Mouse (Mus musculus): Measurements from ENCODE around the gene Rfc1.
A peak's percentile ranks its signal among the peaks of the same experiment; 100 is the strongest.

Gene Rfc1

DNA sequence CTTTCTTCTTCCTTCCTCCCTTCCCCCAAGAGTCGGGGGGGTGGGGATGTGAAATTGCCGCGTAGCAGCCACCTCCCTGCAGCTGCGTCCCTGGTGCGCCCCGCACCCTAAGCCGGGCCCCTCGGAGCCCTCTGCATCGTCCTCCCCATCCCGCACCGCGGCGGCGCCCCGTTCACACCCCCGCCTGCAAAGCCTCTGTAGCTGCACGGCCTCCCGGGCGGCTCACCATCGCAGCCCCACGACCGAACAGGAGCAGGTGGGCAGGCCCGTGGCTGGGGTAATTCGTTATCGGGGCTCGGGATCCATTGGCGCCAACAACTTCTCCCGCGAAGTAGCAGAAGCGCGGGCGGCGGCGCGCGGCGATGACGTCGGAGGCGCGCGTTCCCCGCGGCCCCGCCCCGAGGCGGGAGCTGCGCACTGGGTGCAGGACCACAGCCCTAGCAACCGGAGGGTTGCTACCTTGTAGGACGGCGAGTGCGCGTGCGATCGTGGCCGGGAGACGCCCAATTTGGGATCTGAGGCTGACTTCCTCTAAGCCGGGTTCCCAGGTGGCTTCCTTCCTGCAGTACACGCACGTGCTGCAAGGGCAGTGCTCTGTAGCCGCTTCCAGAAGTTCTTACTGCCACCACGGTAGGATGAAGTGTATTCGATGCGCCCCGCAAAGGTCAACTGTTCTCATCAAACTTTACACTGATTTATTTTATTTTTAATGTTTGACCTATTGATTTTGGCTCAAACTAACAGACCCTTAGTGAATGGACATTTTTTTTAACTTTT lies at the start of gene Rfc1:
Gene Rfc1, minus strand, starts transcription at position 373 of the 777 bp plus-strand sequence.
- DNase-seq (ENCODE audit: low read depth, low spot score): peak; percentile 74

DNA sequence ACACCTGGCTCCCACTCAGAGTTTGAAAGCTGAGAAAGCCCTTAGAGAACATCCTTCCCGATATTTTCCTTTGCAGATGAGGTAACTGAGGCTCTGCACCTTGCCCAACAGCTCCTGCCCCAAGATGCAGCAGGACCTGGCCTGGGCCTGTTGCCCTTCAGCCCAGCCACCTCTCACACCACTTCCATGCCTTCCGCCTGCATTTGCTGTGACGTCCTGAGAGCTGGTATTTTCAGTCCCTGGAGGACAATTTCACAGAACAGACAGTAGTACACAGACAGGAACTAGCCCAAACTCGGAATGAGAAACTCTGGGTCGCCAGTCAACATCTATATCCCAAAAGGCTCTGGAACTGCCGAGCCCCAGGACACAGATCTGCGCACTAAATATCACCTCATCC lies 39.3 kb upstream of the Rfc1 start:
- DNase-seq (ENCODE audit: low read depth, low spot score): no peak

DNA sequence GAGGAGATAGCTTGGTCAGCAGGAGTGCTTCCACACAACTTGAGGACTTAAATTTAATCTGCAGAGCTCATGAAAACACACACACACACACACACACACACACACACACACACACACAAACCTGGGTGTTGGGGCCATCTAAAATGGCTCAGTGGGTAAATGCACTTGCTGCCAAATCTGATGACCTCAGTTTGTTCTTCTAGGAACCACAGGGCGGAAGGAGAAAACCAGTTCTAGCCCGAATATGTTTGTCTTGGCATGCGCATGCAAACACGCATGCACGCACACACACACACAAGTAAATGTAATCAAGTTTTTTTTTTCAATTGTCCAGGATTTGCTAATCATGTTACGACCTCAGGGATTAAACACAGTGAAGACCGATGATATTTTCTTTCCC lies 36.1 kb upstream of the Rfc1 start:
- DNase-seq (ENCODE audit: low read depth, low spot score): no peak

DNA sequence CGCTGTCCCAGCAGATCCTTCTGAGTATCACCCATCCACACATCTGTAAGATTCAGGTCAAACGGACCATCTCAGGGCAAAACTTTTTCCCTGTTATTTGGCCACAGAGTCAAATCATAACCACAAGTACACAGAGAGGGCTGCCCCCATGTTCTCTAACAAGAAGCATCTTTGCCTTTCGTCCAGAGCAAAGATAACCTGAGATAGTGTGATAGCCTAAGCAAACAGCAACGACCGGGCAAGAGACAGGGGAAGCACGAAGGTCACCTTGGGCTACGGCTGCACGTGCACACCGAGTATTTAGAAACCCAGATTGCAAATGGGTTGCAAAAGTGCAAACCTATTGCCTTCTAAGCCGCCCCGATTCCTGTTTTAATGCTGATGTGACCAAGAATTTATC lies 32.4 kb upstream of the Rfc1 start:
- no peak for DNase-seq (ENCODE audit: low read depth, low spot score)

DNA sequence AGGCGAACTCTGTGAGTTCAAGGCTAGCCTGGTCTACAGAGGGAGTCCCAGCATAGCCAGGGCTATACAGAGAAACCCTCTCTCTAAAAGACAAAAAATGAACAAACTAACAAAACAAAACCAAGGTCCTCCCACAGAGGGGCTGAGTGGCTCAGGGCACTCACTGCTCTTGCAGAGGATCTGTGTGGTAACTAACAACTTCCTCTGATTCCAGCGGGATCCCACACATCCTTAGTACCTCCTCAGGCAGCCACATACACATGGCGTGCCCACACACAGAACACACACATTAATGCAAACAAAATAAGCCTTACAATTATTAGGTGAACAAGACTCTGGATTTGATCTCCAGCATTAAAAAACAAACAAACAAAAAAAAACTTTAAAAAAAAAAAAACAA lies 22.3 kb upstream of the Rfc1 start:
- no peak for DNase-seq (ENCODE audit: low read depth, low spot score)

DNA sequence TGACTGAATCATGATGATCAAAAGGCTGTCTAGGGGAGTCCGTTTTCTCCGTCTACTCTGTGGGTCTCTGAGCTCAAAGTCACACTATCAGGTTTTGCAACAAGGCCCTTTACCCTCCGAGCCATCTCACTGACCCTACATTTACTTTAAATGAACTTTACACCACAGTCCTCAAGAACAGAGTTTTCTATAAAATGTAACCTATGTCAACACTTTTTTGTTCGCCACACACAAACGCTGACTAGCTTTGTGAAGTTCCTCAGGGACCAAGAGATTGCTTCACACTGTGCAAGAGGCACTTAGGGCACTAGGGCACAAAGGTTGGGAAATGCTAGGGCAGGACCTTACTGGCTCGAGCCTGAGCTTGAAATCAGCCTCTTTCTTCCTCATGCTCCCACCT lies 21.4 kb upstream of the Rfc1 start:
- no peak for DNase-seq (ENCODE audit: low read depth, low spot score)

DNA sequence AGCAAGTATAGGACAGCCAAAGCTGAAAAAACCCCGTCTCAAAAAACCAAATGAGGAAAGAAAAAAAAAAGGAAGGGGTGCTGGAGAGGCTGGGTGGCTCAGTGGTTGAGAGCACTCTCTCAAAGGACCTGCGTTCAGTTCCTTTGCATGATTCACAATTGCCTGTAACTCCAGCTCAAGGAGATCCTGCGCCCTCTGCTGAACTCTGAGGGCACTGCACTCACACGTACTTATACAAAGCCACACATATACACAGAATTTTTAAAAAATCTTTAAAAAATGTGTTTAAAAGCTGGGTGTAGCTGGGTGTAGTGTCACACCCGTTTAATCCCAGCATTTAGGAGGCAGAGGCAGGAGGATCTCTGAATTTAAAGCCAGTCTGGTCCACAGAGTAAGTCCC lies 19.5 kb upstream of the Rfc1 start:
- no peak for DNase-seq (ENCODE audit: low read depth, low spot score)

DNA sequence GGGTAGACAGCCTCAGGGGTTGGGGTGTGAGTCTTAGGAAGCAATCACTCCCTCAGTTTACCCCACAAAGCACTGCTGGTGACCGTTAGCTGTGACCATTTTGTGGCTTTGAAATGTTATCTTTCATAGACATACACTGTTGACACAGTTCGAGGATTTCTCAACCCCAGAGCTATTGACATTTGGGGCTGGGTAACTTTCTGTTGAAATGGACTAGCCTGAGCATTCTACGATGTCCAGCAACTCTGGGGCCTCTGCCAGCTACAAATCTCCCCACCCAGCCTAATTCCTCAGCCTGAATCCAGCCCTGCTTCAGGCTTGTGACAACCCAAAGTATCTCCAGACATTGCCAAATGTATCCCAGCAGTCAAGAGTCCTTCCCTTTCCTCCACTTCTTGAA lies 18.6 kb upstream of the Rfc1 start:
- DNase-seq (ENCODE audit: low read depth, low spot score): no peak

DNA sequence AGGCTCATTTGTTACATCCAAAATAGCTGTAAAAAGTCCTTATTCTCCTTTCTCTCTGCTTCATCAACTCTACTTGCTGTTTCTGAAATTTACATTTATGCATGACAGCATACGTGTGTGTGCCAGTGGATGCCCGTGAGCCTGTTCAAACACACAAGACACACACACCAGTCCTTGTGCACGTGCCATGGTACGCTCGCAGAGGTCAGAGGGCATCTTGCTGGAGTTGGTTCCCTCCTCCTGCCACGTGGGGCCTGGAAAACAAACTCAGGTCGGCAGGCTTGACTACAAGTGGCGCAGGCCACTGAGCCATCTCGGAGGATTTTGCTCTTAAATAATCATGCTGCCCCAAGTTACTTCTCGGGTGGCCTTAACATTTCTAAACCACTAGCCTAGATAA lies 15.0 kb upstream of the Rfc1 start:
- no peak for DNase-seq (ENCODE audit: low read depth, low spot score)

DNA sequence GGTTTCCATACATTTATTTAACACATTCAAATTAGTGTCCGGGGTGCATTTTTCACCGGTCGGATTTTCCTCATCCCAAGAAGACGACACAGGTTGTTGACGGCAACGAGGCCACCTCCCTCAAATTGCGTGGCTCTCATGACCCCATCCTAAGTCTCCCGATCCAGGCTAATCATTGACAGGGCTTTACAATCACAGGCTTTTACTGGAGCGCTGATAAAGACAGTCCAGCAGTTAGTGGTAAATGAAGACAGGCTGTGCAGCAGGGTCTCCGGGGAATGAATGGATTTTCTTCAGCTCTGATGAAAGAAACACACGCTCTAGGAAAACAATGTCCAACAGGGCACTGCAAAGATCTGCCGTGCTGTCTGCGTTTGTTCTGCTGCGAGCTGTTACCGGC lies 12.7 kb upstream of the Rfc1 start, which contains the start of gene Klb:
Gene Klb, plus strand, starts transcription at position 147 of the 400 bp plus-strand sequence.
- no peak for DNase-seq (ENCODE audit: low read depth, low spot score)

DNA sequence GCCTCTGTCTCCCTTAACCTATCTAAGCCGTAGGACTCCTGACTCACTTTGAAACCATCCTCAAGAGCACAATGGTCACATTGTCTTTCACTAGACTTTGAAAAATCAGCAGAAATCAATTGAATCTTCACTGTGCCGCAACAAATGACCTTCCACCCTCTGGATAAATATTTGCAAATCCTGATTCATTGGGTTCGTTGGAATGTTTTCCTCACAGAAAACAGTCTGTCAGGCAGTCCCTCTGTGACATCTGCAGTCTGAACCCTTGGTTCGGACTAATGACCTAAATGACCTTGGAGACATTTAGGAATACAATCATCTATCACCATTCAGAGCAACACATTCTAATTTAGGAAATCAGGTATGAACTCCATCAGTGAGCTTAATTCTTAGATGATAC lies 4.7 kb upstream of the Rfc1 start:
- DNase-seq (ENCODE audit: low read depth, low spot score): no peak

DNA sequence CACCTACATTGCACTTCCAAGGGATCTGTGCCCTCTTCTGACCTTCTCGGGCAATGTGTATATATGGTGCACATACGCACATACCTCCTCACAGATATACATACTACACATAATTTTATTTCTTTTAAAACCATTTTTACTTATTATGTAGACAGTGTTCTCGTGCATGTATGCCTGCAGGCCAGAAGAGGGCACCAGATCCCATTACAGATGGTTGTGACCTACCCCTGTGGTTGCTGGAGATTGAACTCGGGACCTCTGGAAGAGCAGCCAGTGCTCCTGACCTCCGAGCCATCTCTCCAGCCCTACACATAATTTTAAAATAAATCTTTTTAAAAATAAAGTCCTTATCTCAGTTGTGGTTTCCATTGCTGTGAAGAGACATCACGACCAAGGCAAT lies 2.9 kb upstream of the Rfc1 start:
- no peak for DNase-seq (ENCODE audit: low read depth, low spot score)

DNA sequence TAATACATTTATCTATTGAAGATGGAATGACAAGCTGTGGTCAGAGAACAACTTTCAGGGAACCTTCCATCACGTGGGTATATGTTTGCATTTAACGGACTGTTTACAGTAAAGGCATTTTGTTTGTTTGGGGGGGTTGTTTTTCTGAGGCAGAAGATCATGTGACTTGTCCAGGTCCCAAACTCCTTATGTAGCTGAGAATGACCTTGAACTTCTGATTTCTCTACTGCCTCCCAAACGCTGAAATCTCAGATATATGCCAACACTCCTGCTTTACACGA lies 545 bp upstream of the Rfc1 start:
- no peak for DNase-seq (ENCODE audit: low read depth, low spot score)

DNA sequence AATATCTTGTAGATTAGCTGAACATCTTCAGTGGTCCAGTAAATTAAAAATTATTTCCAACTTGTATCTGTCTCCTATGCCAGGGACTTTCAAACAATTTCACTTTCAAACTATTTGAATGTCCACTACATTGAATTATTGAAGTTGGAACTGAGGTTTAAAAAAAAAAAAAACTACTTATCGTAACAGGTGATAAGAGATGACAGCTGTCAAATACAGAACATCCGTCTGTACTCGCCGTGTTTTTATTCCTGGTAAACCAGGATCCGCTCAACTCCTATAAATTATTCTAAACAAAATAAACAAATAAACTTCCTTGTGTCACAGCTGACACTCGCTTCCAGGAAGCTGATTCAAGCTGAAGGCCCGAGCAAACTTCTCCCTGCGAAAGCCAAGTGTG lies 682 bp downstream of the Rfc1 start:
- DNase-seq (ENCODE audit: low read depth, low spot score): no peak

DNA sequence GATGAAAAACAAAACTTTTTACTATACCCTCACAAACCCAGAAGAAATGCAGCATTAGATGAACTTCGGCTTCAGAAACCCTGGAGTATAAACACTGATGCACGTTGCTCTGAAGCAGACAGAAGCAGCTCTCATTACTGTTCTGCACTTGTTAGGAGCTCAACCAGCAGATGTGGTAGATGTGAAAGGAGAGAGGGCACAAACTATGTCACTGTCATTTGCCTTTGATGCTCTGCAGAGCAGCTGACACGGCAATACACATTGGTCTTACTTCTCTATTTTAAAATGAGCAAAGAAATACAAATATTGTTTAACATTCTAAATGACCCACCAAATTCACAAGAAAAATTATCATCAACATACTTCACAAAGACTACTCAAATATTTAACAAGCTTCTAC lies 5.5 kb downstream of the Rfc1 start:
- DNase-seq (ENCODE audit: low read depth, low spot score): no peak

DNA sequence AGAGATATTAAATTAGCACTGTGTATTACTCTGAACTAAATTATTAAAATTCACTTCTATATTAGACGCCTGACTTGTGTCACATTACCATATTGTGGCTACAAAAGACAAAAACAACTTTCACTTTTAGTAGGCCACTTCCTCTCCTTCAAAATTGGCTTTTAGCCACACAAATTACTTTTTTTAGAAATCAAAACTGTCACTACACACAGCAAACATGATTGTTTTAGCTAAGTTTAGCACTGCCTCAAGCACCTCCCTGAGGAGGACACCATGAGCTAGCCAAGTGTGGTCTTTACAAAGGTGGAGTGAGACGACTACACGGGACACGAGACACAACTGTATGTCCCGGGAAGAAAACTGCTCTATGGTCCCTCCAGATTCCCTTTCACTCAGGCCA lies 9.3 kb downstream of the Rfc1 start:
- no peak for DNase-seq (ENCODE audit: low read depth, low spot score)

DNA sequence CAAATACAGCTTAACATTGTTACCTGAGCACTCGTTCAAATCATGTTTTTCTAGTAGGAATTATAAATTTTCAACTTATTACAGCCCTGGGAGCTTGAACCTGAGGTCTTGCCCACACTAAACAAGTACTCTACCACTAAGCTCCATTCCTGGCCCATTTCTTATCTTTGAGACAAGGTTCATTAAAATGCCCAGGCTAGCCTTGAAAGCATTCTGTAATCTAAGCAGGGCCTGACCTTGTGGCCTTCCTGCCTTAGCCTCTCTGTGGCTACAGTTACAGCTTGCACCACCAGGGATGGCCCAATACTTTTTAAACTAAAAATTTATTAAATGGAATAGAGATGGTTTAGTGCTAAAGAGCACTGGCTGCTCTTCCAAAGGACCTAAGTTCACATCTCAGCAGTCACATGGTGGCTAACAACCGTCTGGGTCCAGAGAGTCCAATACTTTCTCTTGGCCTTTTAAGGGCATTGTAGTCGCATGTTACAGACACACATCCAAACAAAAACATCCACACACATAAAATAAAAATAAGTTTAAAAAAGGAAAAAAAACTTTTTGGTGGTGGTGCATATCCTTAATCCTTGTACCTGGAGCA lies 10.6 kb downstream of the Rfc1 start:
- no peak for DNase-seq (ENCODE audit: low read depth, low spot score)

DNA sequence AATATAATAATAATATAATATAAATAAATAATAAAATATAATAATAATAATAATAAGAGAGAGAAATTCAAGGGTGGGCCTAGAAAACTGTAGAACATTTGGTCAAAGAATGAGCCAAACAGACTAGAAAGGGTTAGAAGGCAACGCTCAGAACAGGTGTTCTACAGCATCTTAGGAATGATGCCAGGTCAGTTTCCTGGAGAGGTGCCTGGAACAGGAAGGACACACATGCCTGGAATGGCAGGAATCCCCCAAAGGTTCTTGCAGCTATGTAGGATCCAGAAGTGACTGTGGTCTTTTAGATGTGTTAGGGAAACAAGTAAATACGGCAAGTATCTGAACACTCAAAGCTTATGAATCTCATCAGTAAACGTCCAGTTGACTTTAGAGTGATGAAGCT lies 11.2 kb downstream of the Rfc1 start:
- DNase-seq (ENCODE audit: low read depth, low spot score): no peak

DNA sequence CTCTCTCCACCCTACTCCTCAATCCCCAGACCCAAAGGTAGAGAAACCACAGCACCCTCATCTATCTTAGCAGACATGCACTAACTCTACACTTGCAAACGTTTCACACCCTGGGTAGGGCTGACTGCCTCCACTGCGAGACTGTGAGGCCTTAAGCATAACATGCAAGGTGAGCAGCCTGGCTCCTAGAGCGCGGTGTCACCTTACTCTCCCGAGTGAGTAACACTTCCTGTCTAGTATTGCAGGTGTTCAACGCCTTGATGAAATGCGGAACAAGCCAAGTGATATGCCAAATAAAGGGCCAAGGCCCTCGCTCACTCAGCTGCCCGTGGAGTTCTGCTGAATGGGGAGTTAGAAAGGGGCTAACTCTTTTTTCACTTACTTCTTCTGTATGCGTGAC lies 13.3 kb downstream of the Rfc1 start:
- no peak for DNase-seq (ENCODE audit: low read depth, low spot score)

DNA sequence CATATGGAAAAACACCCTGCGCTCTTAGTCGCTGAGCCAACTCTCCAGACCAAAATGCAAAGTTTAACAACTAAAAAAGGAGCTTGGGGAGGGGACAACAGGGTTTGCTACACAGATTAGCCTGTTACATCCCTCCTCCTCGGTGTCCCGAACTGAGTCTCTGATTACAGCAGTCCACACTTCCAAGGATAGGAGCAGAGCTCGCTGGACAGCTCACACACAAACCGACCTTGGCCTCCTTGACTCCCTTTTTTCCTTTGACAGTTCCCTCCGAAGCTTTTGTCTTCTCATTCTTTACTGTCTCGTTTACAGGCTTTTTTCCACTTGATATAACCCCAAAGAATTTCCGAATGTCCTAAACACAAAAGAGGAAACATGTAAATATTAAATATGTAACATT lies 16.3 kb downstream of the Rfc1 start:
- DNase-seq (ENCODE audit: low read depth, low spot score): no peak

DNA sequence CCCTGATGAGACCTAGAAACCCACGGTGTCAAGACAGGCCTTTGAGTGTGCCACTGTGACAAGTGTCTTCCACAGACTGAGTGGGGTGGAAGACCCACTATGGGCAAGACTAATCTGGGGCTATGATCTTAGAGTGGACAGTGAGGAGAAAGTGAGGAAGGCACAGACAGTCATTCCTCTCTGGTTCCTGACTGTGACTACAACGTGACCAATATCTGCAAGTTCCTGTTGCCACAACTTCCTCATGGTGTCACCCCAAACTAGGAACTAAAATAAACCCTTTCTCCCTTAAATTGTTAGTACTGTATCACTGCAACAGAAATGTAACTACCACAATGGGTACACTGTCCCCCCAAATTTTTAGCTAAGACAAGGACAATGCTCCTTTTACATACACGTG lies 26.6 kb downstream of the Rfc1 start:
- no peak for DNase-seq (ENCODE audit: low read depth, low spot score)

DNA sequence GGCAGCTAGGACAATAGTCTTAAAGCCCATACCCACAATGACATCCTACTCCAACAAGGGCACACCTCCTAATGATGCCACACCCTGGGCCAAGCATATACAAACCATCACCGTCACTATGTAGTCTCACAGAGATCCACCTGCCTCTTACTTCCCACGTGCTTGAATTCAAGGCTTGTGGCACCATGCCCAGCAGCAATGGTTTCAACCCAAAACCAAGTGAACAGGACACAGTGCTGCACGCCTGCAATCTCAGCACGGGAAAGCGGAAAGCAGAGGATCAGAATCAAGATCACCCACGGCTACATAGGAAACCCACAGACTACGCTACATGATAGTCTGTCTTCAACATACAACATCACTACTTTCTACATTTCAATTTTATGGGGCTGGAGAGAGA lies 27.3 kb downstream of the Rfc1 start:
- no peak for DNase-seq (ENCODE audit: low read depth, low spot score)

DNA sequence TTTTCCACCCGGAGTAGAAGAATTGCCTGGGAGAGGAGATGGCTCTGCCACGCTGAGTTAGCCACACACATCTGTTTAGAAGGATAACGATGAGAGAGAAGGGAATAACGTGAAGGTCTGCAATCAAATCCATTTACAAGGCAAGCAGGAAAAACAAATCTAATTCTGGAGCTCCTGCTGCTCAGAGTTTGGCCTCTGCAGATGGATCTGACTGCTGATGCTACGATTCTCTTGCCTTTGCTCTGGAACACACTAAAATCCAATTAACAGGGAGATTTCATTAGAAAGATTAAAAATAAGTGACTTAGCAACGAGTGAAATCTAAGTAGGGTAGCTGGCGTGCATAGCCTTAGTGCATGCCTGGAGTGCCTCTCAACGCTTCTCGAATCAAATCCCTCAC lies 30.0 kb downstream of the Rfc1 start:
- DNase-seq (ENCODE audit: low read depth, low spot score): no peak

DNA sequence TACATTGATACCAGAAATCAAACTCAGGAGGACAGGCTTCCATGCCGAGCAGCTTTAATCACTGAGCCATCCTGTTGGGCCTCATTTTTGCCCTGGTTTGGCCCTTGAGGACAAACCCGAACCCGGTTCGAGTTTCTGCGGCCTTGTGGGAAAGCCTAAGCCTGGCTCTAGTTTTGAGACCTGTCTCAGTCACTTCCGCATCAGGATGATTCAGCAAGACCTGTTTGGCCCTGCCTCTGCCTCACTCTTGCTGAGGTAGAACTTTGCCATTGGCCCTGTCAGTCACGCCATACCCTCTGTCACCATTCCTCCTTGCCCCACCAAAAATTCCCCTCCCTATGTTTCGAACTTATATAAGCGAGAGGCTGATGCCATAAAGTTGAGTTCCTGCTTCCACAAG lies 35.3 kb downstream of the Rfc1 start:
- no peak for DNase-seq (ENCODE audit: low read depth, low spot score)

Measured in retina, adult 2 months (tissue).